In genomic region chr1:86271707-86272106, GRCm38 (mm10) we compare ENCODE assay signal across 24 mouse cellular contexts. TPM values are rescaled to one million over a fixed set of nuclear protein-coding genes. Genes with fewer than 3 reads are reported as not detected.
"Had no signal": no experiment of that assay in that cellular context is flagged by ENCODE, and none has a peak within 500 bp of the region (broad histone marks: within the 10 kb centered on the region; RNA-seq: fewer than 3 reads in every experiment).

No protein-coding gene starts in this region.

- H3K27ac ChIP-seq: kidney, postnatal 0 days; left cerebral cortex, adult 2 months; limb, embryonic 12.5 days; limb, embryonic 15.5 days; liver, embryonic 14.5 days; macrophage; midbrain, embryonic 10.5 days; midbrain, embryonic 13.5 days; stomach, embryonic 15.5 days had no signal

- H3K4me1 ChIP-seq: limb, embryonic 12.5 days; limb, embryonic 15.5 days; midbrain, embryonic 10.5 days; midbrain, embryonic 13.5 days; stomach, embryonic 15.5 days had no signal

- H3K4me2 ChIP-seq: limb, embryonic 12.5 days; limb, embryonic 15.5 days; liver, embryonic 11.5 days; lung, embryonic 14.5 days; midbrain, embryonic 13.5 days; stomach, embryonic 15.5 days had no signal

- ATAC-seq: inflammation-experienced regulatory T-cells, adult 6 months; liver, postnatal 0 days; lung, postnatal 0 days; midbrain, embryonic 13.5 days; midbrain, embryonic 16.5 days had no signal

- H3K27me3 ChIP-seq: limb, embryonic 12.5 days; limb, embryonic 15.5 days; midbrain, embryonic 13.5 days; stomach, embryonic 15.5 days had no signal

- H3K9ac ChIP-seq: limb, embryonic 12.5 days; limb, embryonic 15.5 days; liver, embryonic 14.5 days; liver, postnatal 0 days; lung, embryonic 14.5 days; midbrain, embryonic 13.5 days; stomach, embryonic 15.5 days had no signal

- H3K4me3 ChIP-seq: left cerebral cortex, adult 2 months; limb, embryonic 12.5 days; limb, embryonic 15.5 days; midbrain, embryonic 10.5 days; midbrain, embryonic 13.5 days; myocyte; stomach, embryonic 15.5 days had no signal

- H3K36me3 ChIP-seq: limb, embryonic 12.5 days; limb, embryonic 15.5 days; midbrain, embryonic 10.5 days; midbrain, embryonic 13.5 days; stomach, embryonic 15.5 days had no signal

- H3K9me3 ChIP-seq: limb, embryonic 12.5 days; limb, embryonic 15.5 days; midbrain, embryonic 10.5 days; midbrain, embryonic 13.5 days; stomach, embryonic 15.5 days had no signal

- DNase-seq: kidney, adult 8-10 months; kidney, postnatal 25 days; layer of hippocampus, postnatal 36 days; left cerebral cortex, postnatal 4 days; liver, postnatal 0 days; lung, embryonic 14.5 days; right cerebral cortex, postnatal 4 days; spleen, adult 18-20 months; thymus, adult 18-20 months; thymus, postnatal 36 days had no signal

RNA-seq across cellular contexts. Expression of gene B3gnt7, which starts 30.9 kb away (rescaled TPM):
- polyA plus RNA-seq: inflammation-experienced regulatory T-cells, adult 6 months; myocyte had no signal
